Mouse (Mus musculus): ENCODE results near the gene Slc24a1. TPM values are rescaled to one million over a fixed set of nuclear protein-coding genes. Genes with fewer than 3 reads are reported as not detected.
"Not testable (repeated sequence)": the region's sequence is repeated elsewhere in the genome, so short reads cannot be mapped to it uniquely, and the experiment has no call there.

Gene Slc24a1
- 0.05 TPM in 1 of 2 replicates, not detected in the other for polyA plus RNA-seq (2014; fragmentation: Nextera tagmentation; extraction: Ambion mirVana)

- Histone ChIP-seq H3K4me1 (ENCODE audit: control insufficient read depth, insufficient read depth, low read length) (no peaks in the 10 kb centered on the region), H3K9ac (ENCODE audit: low read length) (no peak within 1 kb of the TSS), H3K36me3 (ENCODE audit: control insufficient read depth, insufficient read depth, low read length) (no peaks in the 10 kb centered on the region), H3K9me3 (ENCODE audit: control insufficient read depth, low read length) (no peaks in the 10 kb centered on the region), H3K4me2 (ENCODE audit: low read depth) (no peak within 1 kb of the TSS), H3K4me3 (ENCODE audit: low read depth, low read length) (no peak within 1 kb of the TSS), H3K27me3 (ENCODE audit: control insufficient read depth, insufficient read depth, low read length) (no peaks in the 10 kb centered on the region), H3K27ac (ENCODE audit: low read depth, low read length) (no peak within 1 kb of the TSS)
- DNase-seq (ENCODE audit: low spot score), result no peak
- ATAC-seq (ENCODE audit: insufficient read depth, low FRiP score, low TSS enrichment), result no peak
- 44% methylated on average over 11 of the region's 11 CpGs for WGBS
These were observed at the start of gene Slc24a1 for GRCm38 (mm10) chr9:64951161-64951657. Gene Slc24a1, minus strand, starts transcription at chr9:64951607.

GRCm38 (mm10) chr9:64995464-64995863, 44.1 kb upstream of the Slc24a1 start:
- WGBS, result 89% methylated on average over 1 of the region's 1 CpGs
- H3K4me3 ChIP-seq (ENCODE audit: low read depth, low read length); H3K9ac ChIP-seq (ENCODE audit: low read length); H3K36me3 ChIP-seq (ENCODE audit: control insufficient read depth, insufficient read depth, low read length); H3K4me1 ChIP-seq (ENCODE audit: control insufficient read depth, insufficient read depth, low read length); H3K27me3 ChIP-seq (ENCODE audit: control insufficient read depth, insufficient read depth, low read length); ATAC-seq (ENCODE audit: insufficient read depth, low FRiP score, low TSS enrichment); DNase-seq (ENCODE audit: low spot score); H3K27ac ChIP-seq (ENCODE audit: low read depth, low read length); H3K9me3 ChIP-seq (ENCODE audit: control insufficient read depth, low read length); H3K4me2 ChIP-seq (ENCODE audit: low read depth): not testable (repeated sequence)

- ATAC-seq (ENCODE audit: insufficient read depth, low FRiP score, low TSS enrichment) (no peak), DNase-seq (ENCODE audit: low spot score) (no peak)
- Histone ChIP-seq H3K4me3 (ENCODE audit: low read depth, low read length) (no peak overlapping the region), H3K4me1 (ENCODE audit: control insufficient read depth, insufficient read depth, low read length) (no peaks in the 10 kb centered on the region), H3K9me3 (ENCODE audit: control insufficient read depth, low read length) (no peaks in the 10 kb centered on the region), H3K27me3 (ENCODE audit: control insufficient read depth, insufficient read depth, low read length) (no peaks in the 10 kb centered on the region), H3K27ac (ENCODE audit: low read depth, low read length) (no peak overlapping the region), H3K4me2 (ENCODE audit: low read depth) (no peak overlapping the region), H3K9ac (ENCODE audit: low read length) (no peak overlapping the region), H3K36me3 (ENCODE audit: control insufficient read depth, insufficient read depth, low read length) (peaks cover 8% of the 10 kb centered on the region)
- WGBS, result 92% methylated on average over 7 of the region's 7 CpGs
These were observed 38.9 kb upstream of the Slc24a1 start for GRCm38 (mm10) chr9:64990291-64990690.

GRCm38 (mm10) chr9:64988443-64988842, 37.0 kb upstream of the Slc24a1 start:
- no peak for ATAC-seq (ENCODE audit: insufficient read depth, low FRiP score, low TSS enrichment)
- DNase-seq (ENCODE audit: low spot score), result no peak
- no peaks in the 10 kb centered on the region for H3K9me3 ChIP-seq (ENCODE audit: control insufficient read depth, low read length)
- 92% methylated on average over 6 of the region's 6 CpGs for WGBS
- no peak overlapping the region for H3K27ac ChIP-seq (ENCODE audit: low read depth, low read length)
- H3K36me3 ChIP-seq (ENCODE audit: control insufficient read depth, insufficient read depth, low read length), result peaks cover 8% of the 10 kb centered on the region
- H3K9ac ChIP-seq (ENCODE audit: low read length), result no peak overlapping the region
- H3K4me3 ChIP-seq (ENCODE audit: low read depth, low read length), result no peak overlapping the region
- no peaks in the 10 kb centered on the region for H3K4me1 ChIP-seq (ENCODE audit: control insufficient read depth, insufficient read depth, low read length)
- H3K4me2 ChIP-seq (ENCODE audit: low read depth), result no peak overlapping the region
- no peaks in the 10 kb centered on the region for H3K27me3 ChIP-seq (ENCODE audit: control insufficient read depth, insufficient read depth, low read length)

- Histone ChIP-seq H3K27me3 (ENCODE audit: control insufficient read depth, insufficient read depth, low read length) (no peaks in the 10 kb centered on the region), H3K4me3 (ENCODE audit: low read depth, low read length) (no peak overlapping the region), H3K9ac (ENCODE audit: low read length) (no peak overlapping the region), H3K4me1 (ENCODE audit: control insufficient read depth, insufficient read depth, low read length) (no peaks in the 10 kb centered on the region), H3K4me2 (ENCODE audit: low read depth) (no peak overlapping the region), H3K9me3 (ENCODE audit: control insufficient read depth, low read length) (no peaks in the 10 kb centered on the region), H3K27ac (ENCODE audit: low read depth, low read length) (no peak overlapping the region), H3K36me3 (ENCODE audit: control insufficient read depth, insufficient read depth, low read length) (peaks cover 10% of the 10 kb centered on the region)
- ATAC-seq (ENCODE audit: insufficient read depth, low FRiP score, low TSS enrichment), result no peak
- no peak for DNase-seq (ENCODE audit: low spot score)
- 94% methylated on average over 2 of the region's 2 CpGs for WGBS
These were observed 36.2 kb upstream of the Slc24a1 start for GRCm38 (mm10) chr9:64987651-64988050.

- 90% methylated on average over 9 of the region's 9 CpGs for WGBS
- DNase-seq (ENCODE audit: low spot score), result no peak
These were observed 34.4 kb upstream of the Slc24a1 start for GRCm38 (mm10) chr9:64985807-64986206.

GRCm38 (mm10) chr9:64985037-64985794, 33.8 kb upstream of the Slc24a1 start:
- DNase-seq (ENCODE audit: low spot score), result no peak
- H3K27me3 ChIP-seq (ENCODE audit: control insufficient read depth, insufficient read depth, low read length), result no peaks in the 10 kb centered on the region
- ATAC-seq (ENCODE audit: insufficient read depth, low FRiP score, low TSS enrichment), result no peak
- no peaks in the 10 kb centered on the region for H3K4me1 ChIP-seq (ENCODE audit: control insufficient read depth, insufficient read depth, low read length)
- no peak overlapping the region for H3K9ac ChIP-seq (ENCODE audit: low read length)
- H3K27ac ChIP-seq (ENCODE audit: low read depth, low read length), result no peak overlapping the region
- peaks cover 8% of the 10 kb centered on the region for H3K36me3 ChIP-seq (ENCODE audit: control insufficient read depth, insufficient read depth, low read length)
- H3K4me3 ChIP-seq (ENCODE audit: low read depth, low read length), result no peak overlapping the region
- WGBS, result 85% methylated on average over 8 of the region's 8 CpGs
- H3K4me2 ChIP-seq (ENCODE audit: low read depth), result no peak overlapping the region
- no peaks in the 10 kb centered on the region for H3K9me3 ChIP-seq (ENCODE audit: control insufficient read depth, low read length)

More at GRCm38 (mm10) chr9:64985807-64986206, 34.4 kb upstream of the Slc24a1 start:
- Histone ChIP-seq H3K36me3 (ENCODE audit: control insufficient read depth, insufficient read depth, low read length) (peaks cover 8% of the 10 kb centered on the region), H3K27me3 (ENCODE audit: control insufficient read depth, insufficient read depth, low read length) (no peaks in the 10 kb centered on the region), H3K9me3 (ENCODE audit: control insufficient read depth, low read length) (no peaks in the 10 kb centered on the region), H3K4me3 (ENCODE audit: low read depth, low read length) (no peak overlapping the region), H3K27ac (ENCODE audit: low read depth, low read length) (no peak overlapping the region), H3K4me1 (ENCODE audit: control insufficient read depth, insufficient read depth, low read length) (no peaks in the 10 kb centered on the region), H3K9ac (ENCODE audit: low read length) (no peak overlapping the region), H3K4me2 (ENCODE audit: low read depth) (no peak overlapping the region)
- no peak for ATAC-seq (ENCODE audit: insufficient read depth, low FRiP score, low TSS enrichment)

- H3K36me3 ChIP-seq (ENCODE audit: control insufficient read depth, insufficient read depth, low read length), result peaks cover 12% of the 10 kb centered on the region
- H3K9ac ChIP-seq (ENCODE audit: low read length), result no peak overlapping the region
- H3K27ac ChIP-seq (ENCODE audit: low read depth, low read length), result no peak overlapping the region
- H3K27me3 ChIP-seq (ENCODE audit: control insufficient read depth, insufficient read depth, low read length), result no peaks in the 10 kb centered on the region
- H3K4me2 ChIP-seq (ENCODE audit: low read depth), result no peak overlapping the region
- H3K4me3 ChIP-seq (ENCODE audit: low read depth, low read length), result no peak overlapping the region
- ATAC-seq (ENCODE audit: insufficient read depth, low FRiP score, low TSS enrichment) (no peak), DNase-seq (ENCODE audit: low spot score) (no peak)
- 69% methylated on average over 1 of the region's 1 CpGs for WGBS
- H3K4me1 ChIP-seq (ENCODE audit: control insufficient read depth, insufficient read depth, low read length), result no peaks in the 10 kb centered on the region
- no peaks in the 10 kb centered on the region for H3K9me3 ChIP-seq (ENCODE audit: control insufficient read depth, low read length)
These were observed 30.5 kb upstream of the Slc24a1 start for GRCm38 (mm10) chr9:64981904-64982303.

- ATAC-seq (ENCODE audit: insufficient read depth, low FRiP score, low TSS enrichment) (no peak), DNase-seq (ENCODE audit: low spot score) (no peak)
- Histone ChIP-seq H3K4me2 (ENCODE audit: low read depth) (no peak overlapping the region), H3K27me3 (ENCODE audit: control insufficient read depth, insufficient read depth, low read length) (no peaks in the 10 kb centered on the region), H3K36me3 (ENCODE audit: control insufficient read depth, insufficient read depth, low read length) (peaks cover 8% of the 10 kb centered on the region), H3K4me1 (ENCODE audit: control insufficient read depth, insufficient read depth, low read length) (no peaks in the 10 kb centered on the region), H3K9ac (ENCODE audit: low read length) (no peak overlapping the region), H3K9me3 (ENCODE audit: control insufficient read depth, low read length) (no peaks in the 10 kb centered on the region), H3K4me3 (ENCODE audit: low read depth, low read length) (no peak overlapping the region), H3K27ac (ENCODE audit: low read depth, low read length) (no peak overlapping the region)
- 84% methylated on average over 3 of the region's 3 CpGs for WGBS
These were observed 29.1 kb upstream of the Slc24a1 start for GRCm38 (mm10) chr9:64980548-64980947.
